Mouse (Mus musculus) thymus, adult 2 months (tissue): Measurements from ENCODE around the gene Tut1. TPM values are rescaled to one million over a fixed set of nuclear protein-coding genes. Genes with fewer than 3 reads are reported as not detected.

Experiments
- DNase-seq: peaks from one replicate; pipeline ENCODE4 v3.0.0; 2021
- H3K27ac ChIP-seq: fragments of 200-500 bp; 2 replicates; pipeline ENCODE4 v1.5.1; 2012; ENCODE audit warnings: low read length, control low read depth; ENCODE audit not compliant: control insufficient read depth, insufficient read depth
- H3K27me3 ChIP-seq: fragments of 200-500 bp; 2 replicates; pipeline ENCODE4 v1.6.1; 2012; ENCODE audit warnings: mild to moderate bottlenecking, low read length, moderate library complexity, mixed read lengths; ENCODE audit not compliant: control insufficient read depth, insufficient read depth
- H3K36me3 ChIP-seq: fragments of 200-500 bp; 2 replicates; pipeline ENCODE4 v1.6.1; 2012; ENCODE audit warnings: mild to moderate bottlenecking, low read length, moderate library complexity; ENCODE audit not compliant: control insufficient read depth, insufficient read depth
- H3K4me1 ChIP-seq: fragments of 200-500 bp; replicated peaks from 2 replicates; pipeline ENCODE4 v1.6.1; 2012; ENCODE audit warnings: low read length; ENCODE audit not compliant: control insufficient read depth, insufficient read depth
- H3K4me3 ChIP-seq: fragments of 200-500 bp; 2 replicates; pipeline ENCODE4 v1.5.1; 2012; ENCODE audit warnings: mild to moderate bottlenecking, low read length, control low read depth, moderate library complexity; ENCODE audit not compliant: control insufficient read depth, insufficient read depth
- CTCF ChIP-seq: fragments of 200-500 bp; IDR thresholded peaks from 2 replicates; pipeline ENCODE4 v1.5.1; 2012; ENCODE audit warnings: mild to moderate bottlenecking, control low read depth, low read length, moderate library complexity, borderline replicate concordance; ENCODE audit not compliant: control insufficient read depth, poor library complexity, insufficient read depth; ENCODE audit errors: extremely low read depth
- POLR2A ChIP-seq: fragments of 200-500 bp; IDR thresholded peaks from 2 replicates; pipeline ENCODE4 v1.6.1; 2012; ENCODE audit warnings: mild to moderate bottlenecking, low read length, control low read depth, moderate library complexity; ENCODE audit not compliant: control insufficient read depth, poor library complexity, insufficient read depth; ENCODE audit errors: extremely low read depth
- WGBS: fragments of 180-500 bp; shearing (Covaris S2); methylation state at CpG from one replicate; pipeline ENCODE4 v1.1.7; 2018; 5-methylcytosine and 5-hydroxymethylcytosine counted together
- polyA plus RNA-seq: library from polyadenylated mRNA; depleted of rRNA; stranded (reverse); fragments of >200 nt; gene quantifications from 2 replicates; pipeline ENCODE4 v1.2.3, GENCODE M21; 2012

The Tut1 gene
- polyA plus RNA-seq, 1 experiment = 42.0 TPM

DNA sequence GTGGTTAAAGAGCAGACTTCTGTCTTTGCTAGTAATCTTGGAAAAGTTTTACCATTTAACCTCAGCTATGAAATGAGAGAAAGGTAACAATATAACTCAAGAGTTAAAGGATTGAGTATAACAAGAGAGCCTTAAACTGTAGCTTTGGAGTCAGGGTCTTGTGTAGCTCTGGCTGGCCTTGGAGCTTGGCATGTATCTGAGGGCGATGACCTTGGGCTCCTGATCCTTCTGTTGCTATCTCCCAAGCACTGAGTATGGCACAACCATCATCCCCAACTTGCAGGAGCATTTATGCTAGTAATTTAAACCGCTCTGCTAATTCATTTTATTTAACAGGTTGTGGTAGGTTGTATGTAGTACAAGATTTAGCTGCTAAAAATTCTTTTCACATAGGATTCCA lies 21.8 kb downstream of the Tut1 start:
- 100% methylated on average over 2 of the region's 2 CpGs for WGBS
- H3K27ac ChIP-seq = no peak overlapping the region
- H3K27me3 ChIP-seq = no peaks in the 10 kb centered on the region
- TF ChIP-seq CTCF (no peak), POLR2A (no peak)
- H3K4me3 ChIP-seq = no peak overlapping the region
- no peak for DNase-seq
- H3K4me1 ChIP-seq = no peaks in the 10 kb centered on the region
- H3K36me3 ChIP-seq = peaks cover 78% of the 10 kb centered on the region

DNA sequence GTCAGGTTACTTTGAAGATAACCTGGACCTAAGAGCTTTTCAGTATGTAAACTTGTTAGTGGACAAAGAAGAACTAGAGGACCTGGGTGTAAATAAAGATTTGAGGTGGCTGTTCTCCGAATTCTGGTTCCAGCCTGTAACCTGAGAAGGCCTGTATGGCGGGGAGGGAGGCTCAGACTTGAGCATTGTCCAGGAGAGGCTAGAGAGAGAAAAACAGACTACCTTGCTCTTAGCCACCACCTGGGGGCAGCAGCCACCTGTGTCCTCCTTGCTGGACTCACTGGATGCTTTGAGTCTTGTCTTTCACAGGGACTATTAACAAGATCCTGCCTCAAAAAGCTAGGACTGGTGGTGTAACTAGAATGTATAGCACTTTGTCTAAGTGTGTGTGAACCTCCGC lies 22.9 kb downstream of the Tut1 start:
- H3K4me3 ChIP-seq = no peak overlapping the region
- H3K27me3 ChIP-seq = no peaks in the 10 kb centered on the region
- WGBS = 87% methylated on average over 3 of the region's 3 CpGs
- DNase-seq = peak; percentile 29
- H3K36me3 ChIP-seq = peaks cover 67% of the 10 kb centered on the region
- H3K4me1 ChIP-seq = peaks cover 4% of the 10 kb centered on the region; the same call in 1 of the 2 replicates
- no peak for TF ChIP-seq POLR2A
- TF ChIP-seq CTCF = peak; percentile 28; the same call in 1 of the 2 replicates
- H3K27ac ChIP-seq = no peak overlapping the region

DNA sequence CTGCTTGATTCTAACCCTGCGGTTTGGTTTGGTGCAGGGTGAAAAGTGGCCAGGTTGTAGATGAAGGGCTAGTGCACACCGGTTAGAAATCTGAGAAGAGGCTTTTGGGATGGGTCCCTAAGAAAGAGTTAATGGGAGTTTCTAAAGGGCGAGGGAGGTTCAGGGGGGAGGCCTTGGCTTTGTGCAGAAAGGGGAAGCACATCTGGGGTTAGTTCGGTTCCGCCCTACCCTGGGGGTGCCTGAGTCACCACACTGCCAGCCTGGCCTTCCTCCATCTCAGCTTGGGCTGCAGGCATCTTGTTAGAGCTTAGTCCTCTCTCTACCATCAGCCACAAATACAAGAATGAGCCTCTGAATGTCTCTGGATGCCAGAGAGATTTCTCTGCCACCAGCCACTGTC lies 27.1 kb downstream of the Tut1 start:
- Histone ChIP-seq H3K27ac (no peak overlapping the region), H3K4me1 (peaks cover 17% of the 10 kb centered on the region), H3K27me3 (no peaks in the 10 kb centered on the region), H3K4me3 (no peak overlapping the region), H3K36me3 (peaks cover 36% of the 10 kb centered on the region)
- no peak for TF ChIP-seq CTCF
- no peak for TF ChIP-seq POLR2A
- WGBS = 36% methylated on average over 5 of the region's 5 CpGs
- DNase-seq = no peak

DNA sequence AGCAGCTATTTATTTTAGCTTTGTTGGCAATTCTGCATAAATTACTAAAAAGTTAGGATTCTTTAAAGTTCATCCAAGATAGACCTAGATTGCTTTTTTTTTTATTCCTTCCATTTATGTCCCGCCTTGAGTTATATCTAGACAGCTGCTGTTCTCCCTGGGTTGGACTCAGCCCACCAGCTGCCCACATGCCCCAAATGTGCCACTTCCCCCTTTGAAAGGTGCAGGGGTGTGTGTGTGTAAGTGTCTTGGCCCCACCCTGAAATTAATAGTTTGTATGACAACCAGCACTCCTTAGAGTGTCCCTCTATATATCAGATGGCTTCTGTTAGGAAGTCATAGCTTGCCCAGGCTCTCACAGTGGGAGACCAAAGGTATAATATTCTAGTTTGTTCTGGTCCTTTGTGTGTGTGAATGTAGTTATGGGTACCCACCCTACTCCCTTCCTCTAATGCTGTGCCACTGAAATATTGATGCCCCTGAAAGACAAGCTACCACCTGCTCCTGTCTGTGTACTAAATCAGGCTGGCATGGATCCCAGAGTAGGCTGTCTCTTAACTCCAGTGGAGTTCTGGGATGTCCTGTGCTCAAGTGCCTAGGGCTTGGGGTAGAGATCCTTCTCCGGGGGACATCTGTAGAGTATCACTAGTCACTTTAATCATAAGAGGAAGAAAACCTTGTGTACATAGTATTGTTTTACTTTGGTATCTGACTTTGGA lies 28.0 kb downstream of the Tut1 start:
- peaks cover 32% of the 10 kb centered on the region for H3K36me3 ChIP-seq
- no peak overlapping the region for H3K4me3 ChIP-seq
- 68% methylated on average over 2 of the region's 2 CpGs for WGBS
- peaks cover 17% of the 10 kb centered on the region for H3K4me1 ChIP-seq
- no peak for DNase-seq
- TF ChIP-seq CTCF (no peak), POLR2A (no peak)
- H3K27me3 ChIP-seq = no peaks in the 10 kb centered on the region
- H3K27ac ChIP-seq = no peak overlapping the region

DNA sequence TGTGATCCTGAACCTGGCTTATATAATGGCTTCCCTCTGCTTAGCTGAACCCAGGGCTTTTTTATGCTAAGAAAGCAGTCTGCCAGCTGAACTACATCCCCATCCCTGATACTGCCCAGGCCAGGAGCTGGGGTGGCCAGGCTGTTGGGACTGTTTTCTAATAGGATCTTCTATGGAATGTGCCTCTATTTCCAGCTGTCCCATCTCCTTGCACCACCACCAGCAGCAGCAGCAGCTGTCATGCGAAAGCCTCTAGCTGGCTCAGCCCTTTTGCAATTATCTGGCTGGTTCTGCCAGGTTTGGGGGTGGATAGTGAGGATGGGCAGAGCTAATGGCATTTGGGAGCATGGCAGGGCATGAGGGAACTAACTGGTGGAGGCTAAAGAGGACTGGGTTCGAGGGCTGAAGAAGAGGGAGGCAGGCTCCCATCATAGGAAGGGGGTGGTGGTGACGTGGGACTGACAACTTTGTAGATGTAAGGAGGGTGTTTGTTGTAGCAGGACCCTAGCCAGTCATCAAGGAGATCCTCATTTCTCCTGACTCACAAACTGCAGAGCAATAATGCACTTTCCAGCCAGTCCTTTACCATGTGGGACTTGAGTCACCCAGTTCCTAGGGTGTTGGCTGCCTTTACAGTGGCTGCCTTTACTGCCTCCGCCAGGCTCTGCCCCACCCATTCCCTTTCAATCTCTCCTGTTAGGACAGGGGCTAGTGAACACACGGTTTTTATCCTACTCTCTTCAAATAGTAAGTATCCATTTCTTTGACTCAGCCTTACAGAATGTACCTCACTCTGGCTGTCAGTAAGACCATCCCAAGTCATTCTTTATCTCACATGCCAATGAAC lies 28.9 kb downstream of the Tut1 start:
- no peak for DNase-seq
- Histone ChIP-seq H3K4me1 (peaks cover 17% of the 10 kb centered on the region), H3K36me3 (peaks cover 24% of the 10 kb centered on the region), H3K27me3 (no peaks in the 10 kb centered on the region), H3K4me3 (no peak overlapping the region), H3K27ac (no peak overlapping the region)
- no peak for TF ChIP-seq POLR2A
- TF ChIP-seq CTCF = no peak
- WGBS = 89% methylated on average over 5 of the region's 5 CpGs

DNA sequence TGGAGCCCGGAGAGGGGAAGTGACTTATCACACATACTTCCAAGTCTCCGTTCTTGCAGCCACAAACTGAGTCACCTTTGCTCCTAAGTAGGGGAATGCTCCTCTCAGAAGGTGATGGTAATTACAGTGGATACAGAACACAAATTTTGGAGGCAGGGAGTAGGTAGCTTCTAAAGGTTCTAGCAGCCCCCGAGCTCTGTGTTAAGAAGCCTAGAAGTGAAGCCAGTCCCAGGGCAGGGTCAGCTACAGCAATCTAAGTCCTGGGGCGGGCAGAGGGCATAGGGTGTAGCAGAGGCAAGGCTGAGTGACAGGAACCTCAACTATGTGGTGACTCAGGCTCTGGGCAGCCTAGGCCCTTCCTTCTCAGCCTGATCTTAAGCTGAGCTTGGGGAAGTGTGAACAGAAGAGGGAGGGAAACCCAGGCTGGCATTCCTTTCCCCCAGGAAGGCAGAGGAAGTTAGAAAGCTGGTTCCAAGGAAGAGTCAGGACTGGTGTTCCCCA lies 29.6 kb downstream of the Tut1 start:
- Histone ChIP-seq H3K4me1 (peaks cover 17% of the 10 kb centered on the region), H3K36me3 (peaks cover 17% of the 10 kb centered on the region), H3K27ac (no peak overlapping the region), H3K4me3 (no peak overlapping the region), H3K27me3 (0 out of 2 replicates have a peak, but pooled peaks cover under 1% of the 10 kb centered on the region)
- DNase-seq = no peak
- WGBS = 63% methylated on average over 4 of the region's 4 CpGs
- no peak for TF ChIP-seq CTCF
- no peak for TF ChIP-seq POLR2A
